Mouse (Mus musculus): ENCODE results near the gene Snx21. TPM values are rescaled to one million over a fixed set of nuclear protein-coding genes. Genes with fewer than 3 reads are reported as not detected.

The Snx21 gene
- total and polyA plus RNA-seq, 3 experiments: 3.8 to 7.7 TPM; not detected in 1

- TF ChIP-seq TBP (IDR thresholded peaks at IDR 0.05; ENCODE audit: low read depth, low read length) (peak; percentile 70), SIN3A (IDR thresholded peaks at IDR 0.05; ENCODE audit: low read length) (peak; percentile 100), TCF12 (IDR thresholded peaks at IDR 0.05; ENCODE audit: low read depth, low read length) (peak; percentile 58), MAX (IDR thresholded peaks at IDR 0.05; ENCODE audit: low read length) (peak; percentile 98)
Observed at GRCm38 (mm10) chr2:164833314-164833959, 47.8 kb downstream of the Snx21 start, which contains the start of gene Neurl2 (continued).

GRCm38 (mm10) chr2:164834531-164834930 lies 48.9 kb downstream of the Snx21 start:
- Histone ChIP-seq H3K9ac (ENCODE audit: control insufficient read depth, low read depth, low read length, poor library complexity, severe bottlenecking) (peak overlapping the region; percentile 82), H3K4me1 (ENCODE audit: control insufficient read depth in 1 of 2, insufficient read depth in 2 of 2, low read length in 2 of 2) (peaks cover 0 to 5% of the 10 kb centered on the region in 2 experiments; a peak in 1 of 4 replicates), H3K4me3 (ENCODE audit: control insufficient read depth in 1 of 2, insufficient read depth in 1 of 2, low read depth in 2 of 2, low read length in 2 of 2) (peak overlapping the region; percentile 56 to 86), H3K79me2 (ENCODE audit: control insufficient read depth, insufficient read depth, low read length, poor library complexity) (peaks cover 18% of the 10 kb centered on the region), H3K9me3 (replicated peaks; ENCODE audit: insufficient read depth, low read length) (no peaks in the 10 kb centered on the region), H3K27ac (ENCODE audit: control insufficient read depth, low read depth, low read length) (peak overlapping the region; percentile 48; the same call in 1 of the 2 replicates), H3K36me3 (ENCODE audit: control insufficient read depth in 1 of 2, insufficient read depth in 2 of 2, low read length in 2 of 2) (peaks cover 2% of the 10 kb centered on the region in 2 experiments; a peak in 1 of 4 replicates), H3K27me3 (ENCODE audit: control insufficient read depth in 1 of 2, insufficient read depth in 2 of 2, low read length in 2 of 2) (no peaks in the 10 kb centered on the region)
- TF ChIP-seq USF1 (IDR thresholded peaks at IDR 0.05; ENCODE audit: low read depth, low read length) (peak; percentile 31; the same call in 1 of the 2 replicates), SMC3 (IDR thresholded peaks at IDR 0.05; ENCODE audit: low read depth, low read length) (0 out of 2 replicates have a peak, but pooled peaks have one; percentile 20), JUND (IDR thresholded peaks at IDR 0.05; ENCODE audit: low read depth, low read length) (no peak), UBTF (IDR thresholded peaks at IDR 0.05; ENCODE audit: borderline replicate concordance, insufficient read depth, low read depth, low read length) (no peak), MAFK (IDR thresholded peaks at IDR 0.05; ENCODE audit: borderline replicate concordance, low read depth, low read length) (no peak), MEF2A (IDR thresholded peaks at IDR 0.05; ENCODE audit: extremely low read depth, insufficient replicate concordance, low read depth, low read length, poor library complexity, severe bottlenecking) (no peak), CTCF (IDR thresholded peaks at IDR 0.05 in 2 of 3, conservative IDR thresholded peaks at IDR 0.05 in 1 of 3; ENCODE audit: control insufficient read depth in 1 of 3, insufficient read depth in 1 of 3, low read depth in 2 of 3, low read length in 3 of 3, poor library complexity in 1 of 3, severe bottlenecking in 1 of 3) (peak in 2 of 3 experiments; percentile 18 to 20; a peak in 3 of 6 replicates), MXI1 (IDR thresholded peaks at IDR 0.05; ENCODE audit: low read depth, low read length) (no peak)
- peak; percentile 52 for DNase-seq (ENCODE audit: low read depth, low spot score)

GRCm38 (mm10) chr2:164835164-164835563 lies 49.5 kb downstream of the Snx21 start:
- Histone ChIP-seq H3K4me1 (ENCODE audit: control insufficient read depth in 1 of 2, insufficient read depth in 2 of 2, low read length in 2 of 2) (peaks cover 0 to 5% of the 10 kb centered on the region in 2 experiments; a peak in 1 of 4 replicates), H3K79me2 (ENCODE audit: control insufficient read depth, insufficient read depth, low read length, poor library complexity) (peaks cover 18% of the 10 kb centered on the region), H3K4me3 (ENCODE audit: control insufficient read depth in 1 of 2, insufficient read depth in 1 of 2, low read depth in 2 of 2, low read length in 2 of 2) (no peak overlapping the region), H3K36me3 (ENCODE audit: control insufficient read depth in 1 of 2, insufficient read depth in 2 of 2, low read length in 2 of 2) (peaks cover 2% of the 10 kb centered on the region in 2 experiments; a peak in 1 of 4 replicates), H3K9me3 (replicated peaks; ENCODE audit: insufficient read depth, low read length) (no peaks in the 10 kb centered on the region), H3K27me3 (ENCODE audit: control insufficient read depth in 1 of 2, insufficient read depth in 2 of 2, low read length in 2 of 2) (no peaks in the 10 kb centered on the region), H3K27ac (ENCODE audit: control insufficient read depth, low read depth, low read length) (no peak overlapping the region), H3K9ac (ENCODE audit: control insufficient read depth, low read depth, low read length, poor library complexity, severe bottlenecking) (no peak overlapping the region)
- DNase-seq (ENCODE audit: low read depth, low spot score): no peak
- no peak for TF ChIP-seq MAX (IDR thresholded peaks at IDR 0.05; ENCODE audit: low read length)
- TF ChIP-seq SMC3 (IDR thresholded peaks at IDR 0.05; ENCODE audit: low read depth, low read length): no peak
- TF ChIP-seq POLR2A (IDR thresholded peaks at IDR 0.05; ENCODE audit: control insufficient read depth in 1 of 2, insufficient read depth in 1 of 2, low read depth in 1 of 2, low read length in 2 of 2, poor library complexity in 1 of 2): no peak
- no peak for TF ChIP-seq TBP (IDR thresholded peaks at IDR 0.05; ENCODE audit: low read depth, low read length)
- TF ChIP-seq MAFK (IDR thresholded peaks at IDR 0.05; ENCODE audit: borderline replicate concordance, low read depth, low read length): no peak
- no peak for TF ChIP-seq MYC (IDR thresholded peaks at IDR 0.05; ENCODE audit: low read depth, low read length)
- no peak for TF ChIP-seq POLR2AphosphoS5 (IDR thresholded peaks at IDR 0.05; ENCODE audit: borderline replicate concordance, low read depth, low read length)
- no peak for TF ChIP-seq RCOR1 (IDR thresholded peaks at IDR 0.05; ENCODE audit: low read depth, low read length)
- no peak for TF ChIP-seq JUND (IDR thresholded peaks at IDR 0.05; ENCODE audit: low read depth, low read length)
- TF ChIP-seq ZNF384 (IDR thresholded peaks at IDR 0.05; ENCODE audit: low read depth, low read length): no peak
